Mouse (Mus musculus): Measurements from ENCODE around the gene Akr7a5. TPM values are rescaled to one million over a fixed set of nuclear protein-coding genes. Genes with fewer than 3 reads are reported as not detected.

Gene Akr7a5
- polyA plus RNA-seq, 1 experiment from 2014 or later: 64.4 TPM

- Histone ChIP-seq H3K9ac (replicated peaks) (no peak overlapping the region), H3K36me3 (peaks cover 97% of the 10 kb centered on the region), H3K4me1 (no peaks in the 10 kb centered on the region), H3K27ac (replicated peaks) (no peak overlapping the region), H3K9me3 (replicated peaks) (no peaks in the 10 kb centered on the region), H3K27me3 (replicated peaks) (no peaks in the 10 kb centered on the region), H3K4me2 (no peak overlapping the region), H3K4me3 (replicated peaks) (no peak overlapping the region)
- no peak for ATAC-seq (ENCODE audit: low FRiP score)
- WGBS: 95% methylated on average over 3 of the region's 3 CpGs
These were observed 56.8 kb downstream of the Akr7a5 start for GRCm38 (mm10) chr4:139367336-139367735.

Small RNA genes within 50 kb of the gene (microRNA-seq; reads per million reads assigned to microRNA genes)
- gene Gm24245: 2.1 reads per million, percentile 6 among the genes with 10 or more reads in this experiment
- not detected for gene Gm25732

Other genes starting within 250 kb of the Akr7a5 start
- 0.80 and 1.0 TPM in 2 replicates for gene Htr6, start 235.2 kb upstream of the Akr7a5 start, polyA plus RNA-seq (2015; fragmentation: Nextera tagmentation; extraction: Ambion mirVana)
- 47.9 and 51.2 TPM in 2 replicates for gene Nbl1, start 217.8 kb upstream of the Akr7a5 start, polyA plus RNA-seq (2015; fragmentation: Nextera tagmentation; extraction: Ambion mirVana)
- gene Minos1, start 179.6 kb upstream of the Akr7a5 start, polyA plus RNA-seq (2015; fragmentation: Nextera tagmentation; extraction: Ambion mirVana): 440 and 466 TPM in 2 replicates
- gene Capzb, start 117.8 kb upstream of the Akr7a5 start, polyA plus RNA-seq (2015; fragmentation: Nextera tagmentation; extraction: Ambion mirVana): 323 and 359 TPM in 2 replicates
- 14.0 and 14.1 TPM in 2 replicates for gene Pqlc2, start within 50 bp of the Akr7a5 start, polyA plus RNA-seq (2015; fragmentation: Nextera tagmentation; extraction: Ambion mirVana)
- gene Mrto4, start 41.8 kb downstream of the Akr7a5 start, polyA plus RNA-seq (2015; fragmentation: Nextera tagmentation; extraction: Ambion mirVana): 77.3 and 94.5 TPM in 2 replicates
- gene Emc1, start 41.8 kb downstream of the Akr7a5 start, polyA plus RNA-seq (2015; fragmentation: Nextera tagmentation; extraction: Ambion mirVana): 41.2 and 43.9 TPM in 2 replicates
- gene Ubr4, start 41.9 kb downstream of the Akr7a5 start, polyA plus RNA-seq (2015; fragmentation: Nextera tagmentation; extraction: Ambion mirVana): 79.0 and 82.5 TPM in 2 replicates
- 4.5 and 5.2 TPM in 2 replicates for gene Iffo2, start 219.8 kb downstream of the Akr7a5 start, polyA plus RNA-seq (2015; fragmentation: Nextera tagmentation; extraction: Ambion mirVana)